Mouse (Mus musculus) gastrocnemius, postnatal 14 days (tissue): ENCODE measurements around the gene Nceh1. TPM values are rescaled to one million over a fixed set of nuclear protein-coding genes. Genes with fewer than 3 reads are reported as not detected.

Experiments
- DNase-seq: peaks from one replicate; pipeline ENCODE4 v3.0.0; 2021; ENCODE audit warnings: mixed read lengths
- intact Hi-C: fragments of 180-260 bp; cut with DNase I; formaldehyde crosslinking; loops from one replicate; pipeline ENCODE4 v1.15.1; 2025; ENCODE audit warnings: low total_unique reads
- total RNA-seq, 2 experiments: library from RNA; stranded (reverse); gene quantifications; 2 replicates each; pipeline ENCODE4 v1.2.3; 2021

The Nceh1 gene
- total RNA-seq, 2 experiments from 2014 or later: 11.0 to 19.7 TPM

GRCm38 (mm10) chr3:27222052-27222451 lies 39.3 kb downstream of the Nceh1 start:
- intact Hi-C loops: no loop called here

GRCm38 (mm10) chr3:27222488-27222887 lies 39.7 kb downstream of the Nceh1 start:
- intact Hi-C loops: no loop called here
- no peak for DNase-seq

More at GRCm38 (mm10) chr3:27222052-27222451, 39.3 kb downstream of the Nceh1 start:
- DNase-seq: no peak

GRCm38 (mm10) chr3:27227629-27228453 lies 45.1 kb downstream of the Nceh1 start:
- no peak for DNase-seq
- intact Hi-C loops: no loop called here

GRCm38 (mm10) chr3:27228530-27229309 lies 46.0 kb downstream of the Nceh1 start:
- intact Hi-C loops: no loop called here
- DNase-seq: no peak

GRCm38 (mm10) chr3:27233361-27233760 lies 50.6 kb downstream of the Nceh1 start:
- intact Hi-C loops: no loop called here
- DNase-seq: no peak

GRCm38 (mm10) chr3:27233841-27234240 lies 51.1 kb downstream of the Nceh1 start:
- no peak for DNase-seq
- intact Hi-C loops: no loop called here

GRCm38 (mm10) chr3:27234976-27235375 lies 52.2 kb downstream of the Nceh1 start:
- no peak for DNase-seq
- intact Hi-C loops: no loop called here

- intact Hi-C loops: loop anchor here (2.0 kb wide), 1 partner anchor 56 kb away; no protein-coding TSS in a partner anchor
- DNase-seq: no peak
Observed at GRCm38 (mm10) chr3:27237226-27237625, 54.5 kb downstream of the Nceh1 start.

- intact Hi-C loops: no loop called here
- no peak for DNase-seq
Observed at GRCm38 (mm10) chr3:27238563-27238962, 55.8 kb downstream of the Nceh1 start.

- DNase-seq: no peak
Observed at GRCm38 (mm10) chr3:27239568-27239967, 56.8 kb downstream of the Nceh1 start.

GRCm38 (mm10) chr3:27241864-27242263 lies 59.1 kb downstream of the Nceh1 start:
- DNase-seq: no peak
- intact Hi-C loops: no loop called here

More at GRCm38 (mm10) chr3:27239568-27239967, 56.8 kb downstream of the Nceh1 start:
- intact Hi-C loops: no loop called here

GRCm38 (mm10) chr3:27246166-27246565 lies 63.4 kb downstream of the Nceh1 start:
- no peak for DNase-seq
- intact Hi-C loops: no loop called here

- intact Hi-C loops: no loop called here
- DNase-seq: no peak
Observed at GRCm38 (mm10) chr3:27247785-27248184, 65.0 kb downstream of the Nceh1 start.

- DNase-seq: no peak
- intact Hi-C loops: no loop called here
Observed at GRCm38 (mm10) chr3:27249030-27249429, 66.3 kb downstream of the Nceh1 start.

GRCm38 (mm10) chr3:27250936-27251335 lies 68.2 kb downstream of the Nceh1 start:
- DNase-seq: no peak
- intact Hi-C loops: loop anchor here (10.0 kb wide), 1 partner anchor 214 kb away; no protein-coding TSS in a partner anchor

GRCm38 (mm10) chr3:27258461-27258860 lies 75.7 kb downstream of the Nceh1 start:
- no peak for DNase-seq
- intact Hi-C loops: loop anchor here (10.0 kb wide), 1 partner anchor 206 kb away; no protein-coding TSS in a partner anchor

- intact Hi-C loops: no loop called here
- no peak for DNase-seq
Observed at GRCm38 (mm10) chr3:27260393-27260792, 77.6 kb downstream of the Nceh1 start.

GRCm38 (mm10) chr3:27267327-27267726 lies 84.6 kb downstream of the Nceh1 start:
- intact Hi-C loops: no loop called here
- DNase-seq: no peak

- no peak for DNase-seq
- intact Hi-C loops: no loop called here
Observed at GRCm38 (mm10) chr3:27267887-27268286, 85.1 kb downstream of the Nceh1 start.

- intact Hi-C loops: no loop called here
- DNase-seq: no peak
Observed at GRCm38 (mm10) chr3:27269151-27269550, 86.4 kb downstream of the Nceh1 start.
